Mouse (Mus musculus) liver, embryonic 14.5 days (tissue): ENCODE measurements around the gene Pld1. TPM values are rescaled to one million over a fixed set of nuclear protein-coding genes. Genes with fewer than 3 reads are reported as not detected.

Experiments
- ATAC-seq: fragments of 200-750 bp; cut with Nextera tagmentation; 2 replicates; pipeline ENCODE4 v1.8.0; 2017; ENCODE audit warnings: moderate number of reproducible peaks, mild to moderate bottlenecking, moderate library complexity; ENCODE audit not compliant: insufficient read depth
- DNase-seq, 3 experiments: peaks; one replicate each; pipeline ENCODE4 v3.0.0-alpha.2; 2012 to 2013; ENCODE audit warnings: low read depth in 3 of 3, low spot score in 3 of 3
- H3K27ac ChIP-seq: fragments of 300-500 bp; sonication (generic); 2 replicates; pipeline ENCODE4 v1.5.1; 2014; ENCODE audit warnings: moderate library complexity, mild to moderate bottlenecking, control low read depth, inconsistent platforms
- H3K27me3 ChIP-seq: fragments of 300-500 bp; sonication (generic); 2 replicates; pipeline ENCODE4 v1.6.1; 2014; ENCODE audit warnings: mild to moderate bottlenecking, low read length, moderate library complexity; ENCODE audit not compliant: control insufficient read depth, insufficient read depth
- H3K36me3 ChIP-seq: fragments of 300-500 bp; sonication (generic); replicated peaks from 2 replicates; pipeline ENCODE4 v1.6.1; 2014; ENCODE audit warnings: low read depth; ENCODE audit not compliant: control insufficient read depth, insufficient read depth
- H3K4me1 ChIP-seq, 2 experiments: fragments of 200-500 bp in 1 of 2; fragments of 300-500 bp in 1 of 2; sonication (generic) in 1 of 2; replicated peaks; 2 replicates each; pipeline ENCODE4 v1.6.1; 2012 to 2014; ENCODE audit warnings: antibody characterized with exemption in 1 of 2, inconsistent platforms in 1 of 2, low read length in 1 of 2; ENCODE audit not compliant: control insufficient read depth in 2 of 2, insufficient read depth in 2 of 2
- H3K4me2 ChIP-seq: fragments of 300-500 bp; sonication (generic); 2 replicates; pipeline ENCODE4 v1.6.1; 2014; ENCODE audit warnings: low read depth, mild to moderate bottlenecking, control low read depth, moderate library complexity
- H3K4me3 ChIP-seq, 2 experiments: fragments of 200-500 bp in 1 of 2; fragments of 300-500 bp in 1 of 2; sonication (generic) in 1 of 2; 2 replicates each; pipeline ENCODE4 v1.5.1; 2012 to 2014; ENCODE audit warnings: low read depth in 2 of 2, low read length in 2 of 2, mild to moderate bottlenecking in 2 of 2, control low read depth in 1 of 2, inconsistent platforms in 1 of 2, moderate library complexity in 1 of 2; ENCODE audit not compliant: insufficient read depth in 1 of 2
- H3K9ac ChIP-seq: fragments of 300-500 bp; sonication (generic); replicated peaks from 2 replicates; pipeline ENCODE4 v1.6.1; 2014; ENCODE audit warnings: mild to moderate bottlenecking, control low read depth, moderate library complexity
- H3K9me3 ChIP-seq: fragments of 300-500 bp; sonication (generic); 2 replicates; pipeline ENCODE4 v1.6.1; 2016; ENCODE audit warnings: low read length, mixed read lengths; ENCODE audit not compliant: control insufficient read depth
- CTCF ChIP-seq: IDR thresholded peaks from 2 replicates; pipeline ENCODE4 v1.5.1; 2016; ENCODE audit warnings: antibody characterized with exemption, low read depth, control low read depth
- EP300 ChIP-seq: IDR thresholded peaks from 2 replicates; pipeline ENCODE4 v1.6.1; 2016; ENCODE audit warnings: antibody characterized with exemption, low read depth
- WGBS: fragments of 180-500 bp; shearing (Covaris S2); extraction: QIAGEN DNeasy Blood & Tissue Kit; methylation state at CpG from one replicate; pipeline ENCODE4 v1.1.7; 2014; ENCODE audit not compliant: insufficient replicate concordance; 5-methylcytosine and 5-hydroxymethylcytosine counted together
- polyA plus RNA-seq, 2 experiments: library from polyadenylated mRNA; depleted of rRNA in 1 of 2; stranded (reverse) in 1 of 2; unstranded in 1 of 2; fragments of >200 nt; fragmentation: Nextera tagmentation in 1 of 2; extraction: Ambion mirVana in 1 of 2; gene quantifications; 2 replicates each; pipeline versions ENCODE4 v1.2.1 to v1.2.3; 2012 to 2014

Gene Pld1
- polyA plus RNA-seq, 2 experiments: 2.9 to 4.4 TPM

GRCm38 (mm10) chr3:27951721-27952120 lies 13.2 kb downstream of the Pld1 start:
- Histone ChIP-seq H3K9ac (no peak overlapping the region), H3K4me3 (no peak overlapping the region), H3K27me3 (no peaks in the 10 kb centered on the region), H3K4me1 (0 out of 4 replicates have a peak, but pooled peaks cover 0 to 4% of the 10 kb centered on the region in 2 experiments), H3K4me2 (no peak overlapping the region), H3K27ac (no peak overlapping the region), H3K9me3 (no peaks in the 10 kb centered on the region), H3K36me3 (no peaks in the 10 kb centered on the region)
- ATAC-seq (no peak), DNase-seq (no peak)
- TF ChIP-seq EP300 (no peak), CTCF (no peak)
- 65% methylated on average over 4 of the region's 4 CpGs for WGBS

- H3K27me3 ChIP-seq: no peaks in the 10 kb centered on the region
- H3K9ac ChIP-seq: no peak overlapping the region
- TF ChIP-seq EP300 (no peak), CTCF (no peak)
- 64% methylated on average over 1 of the region's 1 CpGs for WGBS
- H3K4me1 ChIP-seq: no peaks in the 10 kb centered on the region
- no peak for DNase-seq
- H3K36me3 ChIP-seq: no peaks in the 10 kb centered on the region
- no peak overlapping the region for H3K4me3 ChIP-seq
- no peak overlapping the region for H3K27ac ChIP-seq
- no peak overlapping the region for H3K4me2 ChIP-seq
- ATAC-seq: no peak
- H3K9me3 ChIP-seq: no peaks in the 10 kb centered on the region
Observed at GRCm38 (mm10) chr3:27956006-27956405, 17.5 kb downstream of the Pld1 start.

- ATAC-seq: no peak
- Histone ChIP-seq H3K9me3 (no peaks in the 10 kb centered on the region), H3K36me3 (no peaks in the 10 kb centered on the region), H3K4me3 (no peak overlapping the region), H3K4me2 (no peak overlapping the region), H3K27ac (no peak overlapping the region), H3K27me3 (no peaks in the 10 kb centered on the region), H3K4me1 (no peaks in the 10 kb centered on the region), H3K9ac (no peak overlapping the region)
- WGBS: 64% methylated on average over 6 of the region's 6 CpGs
- no peak for TF ChIP-seq EP300
- TF ChIP-seq CTCF: no peak
- DNase-seq: no peak
Observed at GRCm38 (mm10) chr3:27959221-27959620, 20.7 kb downstream of the Pld1 start.

- DNase-seq (no peak), ATAC-seq (no peak)
- Histone ChIP-seq H3K9me3 (no peaks in the 10 kb centered on the region), H3K4me2 (no peak overlapping the region), H3K36me3 (no peaks in the 10 kb centered on the region), H3K27me3 (no peaks in the 10 kb centered on the region), H3K27ac (no peak overlapping the region), H3K4me1 (no peaks in the 10 kb centered on the region), H3K9ac (no peak overlapping the region), H3K4me3 (no peak overlapping the region)
- TF ChIP-seq CTCF: no peak
- no peak for TF ChIP-seq EP300
- 51% methylated on average over 3 of the region's 3 CpGs for WGBS
Observed at GRCm38 (mm10) chr3:27961162-27961561, 22.7 kb downstream of the Pld1 start.

- no peak overlapping the region for H3K27ac ChIP-seq
- H3K9ac ChIP-seq: no peak overlapping the region
- no peaks in the 10 kb centered on the region for H3K4me1 ChIP-seq
- TF ChIP-seq EP300 (no peak), CTCF (no peak)
- no peak overlapping the region for H3K4me2 ChIP-seq
- no peaks in the 10 kb centered on the region for H3K27me3 ChIP-seq
- WGBS: 50% methylated on average over 6 of the region's 6 CpGs
- ATAC-seq: no peak
- no peak for DNase-seq
- no peak overlapping the region for H3K4me3 ChIP-seq
- no peaks in the 10 kb centered on the region for H3K9me3 ChIP-seq
- no peaks in the 10 kb centered on the region for H3K36me3 ChIP-seq
Observed at GRCm38 (mm10) chr3:27963795-27964201, 25.3 kb downstream of the Pld1 start.
